Mouse (Mus musculus) lung, postnatal 10 days (tissue): ENCODE data around the gene Fam69b.

Experiments used
- DNase-seq: peaks from one replicate; pipeline ENCODE4 v3.0.0; 2021

Gene Fam69b

GRCm38 (mm10) chr2:26632541-26633395 lies 4.5 kb downstream of the Fam69b start:
- no peak for DNase-seq

GRCm38 (mm10) chr2:26633953-26634530 lies 5.8 kb downstream of the Fam69b start:
- DNase-seq: no peak

- peak; percentile 38 for DNase-seq
Measured at GRCm38 (mm10) chr2:26634629-26635488, 6.6 kb downstream of the Fam69b start.

GRCm38 (mm10) chr2:26635489-26636324 lies 7.5 kb downstream of the Fam69b start:
- DNase-seq: no peak

GRCm38 (mm10) chr2:26636325-26636635 lies 8.0 kb downstream of the Fam69b start:
- no peak for DNase-seq

GRCm38 (mm10) chr2:26637316-26637932 lies 9.2 kb downstream of the Fam69b start:
- no peak for DNase-seq

- no peak for DNase-seq
Measured at GRCm38 (mm10) chr2:26638039-26638438, 9.8 kb downstream of the Fam69b start.

GRCm38 (mm10) chr2:26638572-26638971 lies 10.3 kb downstream of the Fam69b start:
- DNase-seq: no peak

- peak; percentile 67 for DNase-seq
Measured at GRCm38 (mm10) chr2:26639083-26639482, 10.8 kb downstream of the Fam69b start.

GRCm38 (mm10) chr2:26639838-26640830 lies 11.9 kb downstream of the Fam69b start:
- DNase-seq: peak; percentile 98

- no peak for DNase-seq
Measured at GRCm38 (mm10) chr2:26641006-26641647, 12.9 kb downstream of the Fam69b start.

GRCm38 (mm10) chr2:26643942-26644341 lies 15.7 kb downstream of the Fam69b start:
- peak; percentile 62 for DNase-seq

- DNase-seq: peak; percentile 89
Measured at GRCm38 (mm10) chr2:26646643-26647293, 18.5 kb downstream of the Fam69b start.

GRCm38 (mm10) chr2:26654687-26655086 lies 26.4 kb downstream of the Fam69b start:
- DNase-seq: no peak

- DNase-seq: no peak
Measured at GRCm38 (mm10) chr2:26657426-26657825, 29.2 kb downstream of the Fam69b start.

- DNase-seq: peak; percentile 42
Measured at GRCm38 (mm10) chr2:26661143-26661752, 33.0 kb downstream of the Fam69b start.

- DNase-seq: no peak
Measured at GRCm38 (mm10) chr2:26661768-26662508, 33.7 kb downstream of the Fam69b start.

GRCm38 (mm10) chr2:26662509-26662882 lies 34.2 kb downstream of the Fam69b start:
- DNase-seq: no peak

- DNase-seq: no peak
Measured at GRCm38 (mm10) chr2:26663112-26663511, 34.9 kb downstream of the Fam69b start.
